Mouse (Mus musculus) left cerebral cortex, adult 9 months (tissue): ENCODE results near the gene 1110032A03Rik.
A peak's percentile ranks its signal among the peaks of the same experiment; 100 is the strongest.

Source experiments
- DNase-seq, 2 experiments: peaks; one replicate each; pipeline ENCODE4 v3.0.0; 2022; ENCODE audit warnings: low spot score in 2 of 2

The 1110032A03Rik gene

DNA sequence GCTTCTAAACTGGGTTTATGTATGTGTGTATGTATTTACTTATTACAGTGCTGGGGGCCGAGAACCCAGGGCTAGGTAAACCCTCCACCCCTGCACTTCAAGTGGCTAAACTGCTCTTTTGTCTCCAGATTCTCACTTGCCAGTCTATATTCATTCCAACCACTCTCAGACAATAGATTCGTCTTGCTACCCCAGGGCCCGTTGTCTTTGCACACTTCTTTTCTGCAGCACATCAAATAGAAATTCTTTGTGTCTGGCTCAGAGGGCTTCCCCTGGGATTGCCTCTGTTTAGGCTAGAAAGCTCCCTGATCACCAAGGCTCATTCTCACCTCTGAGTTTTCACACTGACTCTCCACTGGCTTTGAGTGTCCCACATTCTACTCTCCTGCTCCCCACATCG is 42.8 kb downstream of the 1110032A03Rik start:
- DNase-seq = no peak

DNA sequence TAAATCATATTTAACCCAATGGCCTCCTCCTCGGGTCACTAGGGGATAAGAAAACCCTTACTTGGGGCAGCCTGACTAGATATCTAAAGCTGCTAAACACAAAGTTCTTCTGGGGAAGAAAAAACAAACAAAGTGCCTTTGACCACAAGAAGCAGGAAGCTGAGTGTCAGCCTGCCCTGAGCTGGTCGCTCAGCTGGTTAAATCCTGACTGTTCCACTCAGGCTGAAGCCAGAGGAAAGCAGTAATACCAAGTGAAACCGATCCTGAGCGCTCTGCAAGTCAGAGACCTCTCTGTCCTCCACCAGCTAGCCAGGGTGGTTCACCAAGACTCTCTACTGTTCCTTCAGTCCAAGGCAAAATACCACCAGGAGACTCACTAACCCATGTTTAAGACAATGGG is 45.7 kb downstream of the 1110032A03Rik start:
- DNase-seq = no peak

- DNase-seq = peak; percentile 83 to 89
These were observed 47.2 kb downstream of the 1110032A03Rik start for GRCm38 (mm10) chr9:50727925-50728651.

GRCm38 (mm10) chr9:50727171-50727924 is 48.0 kb downstream of the 1110032A03Rik start:
- DNase-seq = peak; percentile 52 to 72

DNA sequence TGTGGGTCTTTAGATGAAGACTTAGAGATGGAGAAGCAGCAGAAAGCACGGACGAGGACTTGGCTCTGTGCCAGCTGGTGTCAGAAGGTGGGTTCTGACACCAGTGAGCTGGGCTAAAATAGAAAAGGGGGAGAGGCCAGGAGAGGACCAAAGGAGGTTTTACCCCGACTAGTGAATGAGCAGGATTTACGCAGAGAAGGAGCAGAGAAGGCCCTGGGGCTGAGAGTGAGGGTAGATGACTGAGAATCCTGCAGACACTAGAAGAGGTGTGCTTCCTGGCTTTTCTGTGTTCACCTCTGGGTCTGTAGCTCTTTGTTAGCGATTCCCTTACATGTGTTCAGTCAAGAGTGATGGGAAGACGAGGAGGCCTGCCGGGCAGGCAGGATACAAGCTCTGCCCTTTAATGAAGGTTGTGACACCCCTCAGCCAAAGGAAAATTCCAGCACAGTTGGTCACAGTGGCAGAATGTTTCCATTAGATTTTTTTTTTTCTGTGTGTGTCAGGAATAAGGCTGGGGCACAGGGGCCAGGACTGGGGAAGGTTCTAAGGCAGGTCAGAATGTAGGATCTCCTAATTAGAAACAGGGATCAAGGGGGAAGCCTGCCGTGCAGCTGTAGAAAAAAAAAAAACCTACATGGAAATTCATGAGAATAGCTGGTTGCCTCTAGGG is 49.3 kb downstream of the 1110032A03Rik start:
- no peak for DNase-seq

DNA sequence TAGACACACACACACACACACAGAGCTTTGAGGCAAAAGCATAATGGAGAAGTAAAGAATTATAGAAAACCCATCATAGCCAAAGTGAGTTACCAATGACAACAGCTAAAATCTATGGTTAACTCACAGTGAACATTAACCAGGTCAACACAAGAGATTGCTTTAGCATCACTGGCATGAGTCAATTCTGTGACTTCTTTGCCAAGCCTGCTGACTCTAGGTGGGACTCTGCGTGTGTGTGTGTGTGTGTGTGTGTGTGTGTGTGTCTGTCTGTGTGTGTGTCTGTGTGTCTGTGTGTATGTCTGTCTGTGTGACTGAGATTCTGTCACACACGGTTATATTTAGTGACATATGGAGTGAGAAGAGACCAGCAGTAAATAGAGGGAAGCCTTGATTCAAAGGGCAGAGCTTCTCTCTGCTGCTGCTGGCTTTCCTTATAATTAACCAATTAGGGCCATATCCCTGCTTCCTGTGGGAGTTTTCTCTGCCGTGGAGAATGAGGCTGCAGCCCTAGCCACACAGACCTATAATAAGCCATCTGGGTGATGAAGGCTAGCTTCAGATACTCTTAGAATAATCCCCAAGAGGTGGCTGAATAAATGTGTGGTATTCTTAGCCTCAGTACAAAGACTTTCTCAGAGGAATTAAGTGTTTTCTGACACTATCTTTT is 50.5 kb downstream of the 1110032A03Rik start:
- DNase-seq = no peak

DNA sequence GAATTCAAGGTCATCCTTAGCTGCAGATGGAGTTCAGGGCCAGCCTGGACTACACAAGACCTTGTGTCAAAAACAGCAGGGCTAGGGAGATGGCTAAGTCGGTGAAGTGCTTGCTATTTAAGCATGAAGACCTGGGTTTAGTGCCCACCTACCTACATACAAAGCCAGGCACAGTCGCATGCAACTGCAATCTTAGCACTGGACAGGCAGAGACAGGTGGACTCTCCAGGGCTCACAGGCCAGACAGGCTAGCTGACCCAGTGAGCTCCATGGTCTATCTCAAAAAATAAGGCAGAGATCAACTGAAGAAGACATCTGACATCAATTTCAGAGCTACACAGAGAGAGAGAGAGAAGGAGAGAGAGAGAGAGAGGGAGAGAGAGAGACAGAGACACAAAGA is 51.2 kb downstream of the 1110032A03Rik start:
- DNase-seq = no peak

GRCm38 (mm10) chr9:50723406-50723805 is 51.9 kb downstream of the 1110032A03Rik start:
- DNase-seq = peak in 1 of 2 experiments; percentile 61

GRCm38 (mm10) chr9:50722451-50722911 is 52.8 kb downstream of the 1110032A03Rik start:
- DNase-seq = no peak

DNA sequence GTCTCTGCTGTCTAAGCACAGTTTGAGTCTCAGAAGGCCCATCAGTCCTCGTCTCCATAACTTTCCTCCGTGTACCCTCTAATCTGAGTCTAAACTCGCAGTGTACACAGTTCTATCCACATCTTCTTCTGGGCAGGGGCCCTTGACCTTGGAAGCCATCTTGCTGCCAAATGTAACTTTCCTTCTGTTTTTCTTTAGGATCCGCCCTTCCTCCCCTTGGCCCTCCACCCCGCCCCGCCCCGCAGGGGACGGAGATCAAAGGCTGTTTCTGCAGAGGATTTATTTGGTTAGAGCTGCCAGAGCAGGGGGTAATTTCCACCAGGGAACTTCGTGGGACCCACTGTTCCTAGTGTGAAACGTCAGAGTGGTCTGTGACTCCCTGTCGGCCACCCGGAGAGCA is 54.3 kb downstream of the 1110032A03Rik start:
- no peak for DNase-seq

- no peak for DNase-seq
These were observed 56.4 kb downstream of the 1110032A03Rik start for GRCm38 (mm10) chr9:50718878-50719277.

GRCm38 (mm10) chr9:50714188-50714587 is 61.1 kb downstream of the 1110032A03Rik start:
- DNase-seq = no peak
